Mouse (Mus musculus) stomach, adult 2 months (tissue): ENCODE measurements around the gene Ube2m. TPM values are rescaled to one million over a fixed set of nuclear protein-coding genes. Genes with fewer than 3 reads are reported as not detected.

Source experiments
- polyA plus RNA-seq: library from polyadenylated mRNA; depleted of rRNA; stranded (reverse); fragments of >200 nt; gene quantifications from 2 replicates; pipeline ENCODE4 v1.2.3, GENCODE M21; 2012; rRNA removed

Ube2m gene
- polyA plus RNA-seq = 50.8 and 68.7 TPM in 2 replicates

DNA sequence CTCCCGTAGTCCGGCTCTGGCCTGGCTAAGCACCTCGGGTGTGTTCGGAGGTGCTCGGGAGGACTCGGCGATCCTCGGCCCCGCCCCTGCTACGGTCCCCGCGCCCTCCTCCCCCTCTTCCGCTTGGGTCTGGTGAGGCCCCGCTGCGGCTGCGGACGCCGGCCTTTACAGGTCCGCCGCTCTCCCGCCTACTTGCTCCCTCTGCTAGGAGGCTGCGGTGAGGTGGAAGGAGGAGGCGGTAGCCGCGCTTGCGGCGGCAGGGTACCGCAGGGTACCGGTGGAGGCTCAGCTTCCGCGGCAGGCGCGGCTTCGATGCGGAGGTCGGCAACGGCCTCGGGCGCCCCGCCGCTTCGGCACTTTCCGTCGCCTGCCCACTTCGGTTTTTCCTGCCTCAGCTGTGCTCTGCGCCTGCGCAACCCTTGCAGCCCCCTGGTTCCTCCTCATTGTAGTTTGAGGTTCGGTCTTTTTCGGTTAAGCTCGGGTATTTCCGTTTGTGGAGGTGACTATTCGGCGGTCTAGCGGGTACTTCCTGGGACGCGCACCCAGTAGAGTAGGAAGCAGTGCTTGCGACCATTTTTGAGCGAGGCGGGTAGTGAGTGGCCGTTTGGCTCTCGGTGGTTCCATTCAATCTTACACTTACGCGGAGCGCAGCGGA is at the start of gene Ube2m:
Gene Ube2m (minus strand): TSS at position 375 of the 655 bp plus-strand sequence.

DNA sequence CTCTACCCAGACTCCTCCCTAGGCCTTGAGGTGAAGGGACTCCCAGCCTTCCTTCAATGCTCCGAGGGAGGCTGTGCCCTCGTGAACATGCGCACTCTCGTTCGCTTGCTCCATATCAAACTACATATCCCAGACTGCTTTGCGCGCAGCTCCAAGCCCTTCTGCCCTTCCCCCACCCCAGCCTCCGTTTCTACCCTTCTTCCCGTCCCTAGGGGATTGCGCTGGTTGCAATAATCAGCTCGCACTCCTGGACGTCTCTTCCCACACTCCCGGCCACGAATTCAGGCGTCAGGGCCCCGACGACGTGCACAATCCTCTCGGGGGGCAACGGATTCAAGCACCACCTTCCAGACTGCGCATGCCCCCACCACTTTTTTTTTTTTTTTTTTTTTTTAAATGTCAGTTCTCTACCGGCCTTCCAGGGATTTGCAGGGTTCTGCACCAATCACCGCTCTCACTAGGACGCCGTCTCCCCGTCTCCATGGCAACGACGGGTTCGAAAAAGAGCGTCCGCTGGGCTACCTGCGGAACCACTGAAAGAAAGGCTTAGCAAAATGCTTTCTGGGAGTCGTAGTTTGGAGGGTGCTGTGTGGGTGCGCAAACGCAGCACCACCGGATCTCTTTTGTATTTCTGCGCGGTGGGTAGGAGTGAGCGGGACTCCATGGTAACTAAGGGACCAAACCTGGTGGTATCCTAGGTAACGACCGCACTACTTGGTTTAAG is 16.4 kb upstream of the Ube2m start, which contains the start of gene Mzf1:
Gene Mzf1 (minus strand): TSS at position 478 of the 724 bp plus-strand sequence.

DNA sequence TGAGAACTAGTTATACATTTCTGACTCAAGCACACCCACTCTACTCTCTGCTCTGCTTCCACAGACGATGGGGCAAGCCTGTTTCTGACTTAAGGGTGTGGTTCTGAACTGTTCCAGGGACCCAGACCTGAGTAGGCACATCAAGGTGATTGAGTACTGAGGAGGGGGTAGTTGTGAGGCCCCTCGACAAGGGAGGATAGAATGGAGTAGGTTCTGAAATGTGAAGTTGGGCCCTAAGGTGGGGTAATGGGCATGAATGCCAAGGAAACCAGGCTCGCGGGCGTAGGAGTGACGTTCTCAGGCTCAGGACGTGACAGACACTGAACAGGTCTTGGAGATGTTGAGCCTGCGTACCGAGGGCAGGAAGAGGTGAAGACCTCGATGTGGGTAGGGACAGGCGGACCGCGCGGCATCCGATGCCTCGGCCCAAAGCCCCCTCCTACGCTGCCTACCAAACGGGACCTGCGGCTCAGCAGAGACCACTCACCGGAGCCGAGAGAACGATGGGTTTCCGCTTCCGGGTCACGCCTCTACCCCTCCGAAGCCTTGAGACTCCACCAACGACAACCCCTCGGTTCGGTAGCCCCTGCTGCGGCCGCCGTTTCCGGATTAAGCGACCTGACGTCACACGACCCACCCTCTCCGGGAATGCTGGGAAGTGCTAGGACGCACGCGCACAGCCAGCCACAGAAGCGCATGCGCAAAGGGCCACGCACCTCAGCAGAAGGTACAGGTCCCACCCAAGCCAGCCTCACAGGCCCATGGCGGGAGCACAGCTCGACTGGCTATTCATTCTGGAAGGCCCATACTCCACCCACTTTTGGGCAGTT is 3.7 kb downstream of the Ube2m start, which contains the start of gene Chmp2a:
Gene Chmp2a (minus strand): TSS at position 660 of the 830 bp plus-strand sequence.

DNA sequence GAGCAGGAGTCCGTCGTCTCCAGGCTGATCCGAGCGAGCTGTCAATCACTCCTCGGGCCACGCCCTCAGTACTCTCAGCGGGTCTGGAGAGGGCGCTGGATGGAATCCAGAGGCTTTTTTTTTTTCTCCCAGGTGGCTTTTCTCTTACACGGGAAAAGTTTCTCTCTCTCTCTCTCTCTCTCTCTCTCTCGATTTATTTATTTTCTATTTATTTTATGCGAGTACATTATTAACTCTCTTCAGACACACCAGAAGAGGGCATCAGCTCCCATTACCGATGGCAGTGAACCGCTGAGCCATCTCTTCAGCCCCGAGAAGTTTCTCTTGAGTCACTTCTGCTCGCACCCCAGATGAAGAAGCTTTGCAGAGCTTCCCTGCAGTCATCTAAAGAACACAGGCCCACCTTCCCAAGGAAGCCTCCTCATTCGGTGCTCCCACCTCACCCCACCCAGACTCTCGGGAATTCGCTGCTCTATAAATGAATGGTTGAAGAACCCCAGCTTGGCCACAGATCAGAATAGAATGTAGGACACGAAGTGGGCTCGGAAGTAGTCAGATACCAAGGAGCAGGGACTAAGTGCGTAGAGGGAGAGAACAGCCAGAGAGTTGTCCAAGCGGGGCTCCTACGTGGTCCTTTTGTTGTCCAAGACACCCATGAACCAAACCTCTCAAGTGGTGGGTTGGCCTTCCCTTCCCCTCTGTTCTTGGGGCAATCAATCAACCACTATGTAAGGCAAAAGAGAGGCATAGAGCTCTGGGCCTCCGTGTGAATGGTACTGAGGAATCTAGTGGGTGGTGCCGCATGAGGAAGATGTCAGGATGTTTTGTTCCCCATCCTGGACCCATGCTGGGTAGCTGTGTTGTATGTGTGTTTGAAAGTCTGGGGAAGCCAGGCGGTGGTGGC is 27.8 kb downstream of the Ube2m start, which contains the start of gene Zbtb45:
Gene Zbtb45 (minus strand): TSS at position 30 of the 904 bp plus-strand sequence.

DNA sequence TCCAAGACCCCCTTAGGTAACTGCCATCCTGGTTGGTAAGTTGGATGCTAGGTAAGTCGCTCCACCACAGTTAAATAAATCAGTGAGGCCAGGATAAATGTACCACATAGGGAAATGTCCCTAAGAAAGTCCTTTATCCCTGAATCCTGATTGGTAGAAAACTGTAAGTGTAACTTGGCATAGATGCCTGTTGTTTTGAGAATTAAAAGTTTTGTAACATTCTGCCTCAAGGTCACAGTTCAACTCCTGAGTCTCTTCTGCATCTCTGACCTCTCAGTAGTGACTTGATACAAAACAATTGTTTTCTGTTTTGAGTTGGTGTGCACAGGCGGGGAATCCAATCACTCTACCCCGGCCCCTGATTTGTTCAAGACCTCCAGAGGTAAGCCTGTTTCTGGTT is 39.2 kb downstream of the Ube2m start, which contains the start of gene Trim28:
Gene Trim28 (plus strand): TSS at position 264 of the 400 bp plus-strand sequence.

DNA sequence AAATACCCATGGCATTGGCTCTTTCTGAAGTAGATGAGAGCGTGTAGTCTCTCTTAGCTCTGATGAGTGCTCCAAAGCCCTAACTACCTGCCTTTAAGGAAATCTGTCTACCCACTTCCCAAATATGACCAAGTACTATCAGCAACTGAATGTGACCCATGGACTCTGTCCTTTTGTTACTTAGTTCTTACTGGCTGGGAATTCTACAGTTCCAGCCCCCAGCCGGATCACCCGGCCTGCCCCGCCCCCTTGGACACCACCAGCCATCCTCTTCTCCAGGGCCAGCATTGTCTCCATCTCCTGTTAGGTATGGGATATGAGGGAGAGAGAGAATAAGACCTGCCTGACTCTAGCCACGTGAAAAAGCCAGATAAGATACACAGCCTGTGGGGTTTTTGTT is 40.0 kb downstream of the Ube2m start, which contains the start of gene Slc27a5:
Gene Slc27a5 (minus strand): TSS at position 140 of the 400 bp plus-strand sequence.

Other genes starting within 250 kb of the Ube2m start
- gene Zscan18, start 234.6 kb downstream of the Ube2m start, polyA plus RNA-seq = 0.01 and 0.14 TPM in 2 replicates
- 0.03 and 0.14 TPM in 2 replicates for gene Zfp329, start 219.4 kb downstream of the Ube2m start, polyA plus RNA-seq
- 3.0 and 4.1 TPM in 2 replicates for gene Zfp110, start 203.5 kb downstream of the Ube2m start, polyA plus RNA-seq
- gene Zfp128, start 157.1 kb downstream of the Ube2m start, polyA plus RNA-seq = 0.08 and 0.09 TPM in 2 replicates
- 3.3 and 4.5 TPM in 2 replicates for gene Zscan22, start 140.5 kb downstream of the Ube2m start, polyA plus RNA-seq
- gene Rps5, start 116.0 kb downstream of the Ube2m start, polyA plus RNA-seq = 722 and 906 TPM in 2 replicates
- gene Rnf225, start 110.9 kb downstream of the Ube2m start, polyA plus RNA-seq = 4.4 and 15.1 TPM in 2 replicates
- gene Zfp324, start 72.4 kb downstream of the Ube2m start, polyA plus RNA-seq = 2.7 and 3.2 TPM in 2 replicates
- 1.7 and 2.2 TPM in 2 replicates for gene Zfp446, start 60.4 kb downstream of the Ube2m start, polyA plus RNA-seq
- 0.25 and 0.30 TPM in 2 replicates for gene Slc27a5, start 40.1 kb downstream of the Ube2m start, polyA plus RNA-seq
- gene Trim28, start 39.2 kb downstream of the Ube2m start, polyA plus RNA-seq = 112 and 127 TPM in 2 replicates
- 13.1 and 16.8 TPM in 2 replicates for gene Zbtb45, start 28.2 kb downstream of the Ube2m start, polyA plus RNA-seq
- 26.8 and 30.0 TPM in 2 replicates for gene Chmp2a, start 3.5 kb downstream of the Ube2m start, polyA plus RNA-seq
- 0.90 and 1.4 TPM in 2 replicates for gene Mzf1, start 16.5 kb upstream of the Ube2m start, polyA plus RNA-seq
- gene Vmn1r85, start 56.9 kb upstream of the Ube2m start, polyA plus RNA-seq = not detected in 2 replicates
- gene Vmn1r86, start 81.6 kb upstream of the Ube2m start, polyA plus RNA-seq = not detected in 2 replicates
- gene Vmn1r87, start 101.9 kb upstream of the Ube2m start, polyA plus RNA-seq = not detected in 2 replicates
- not detected in 2 replicates for gene Vmn1r88, start 121.3 kb upstream of the Ube2m start, polyA plus RNA-seq
- not detected in 2 replicates for gene Vmn1r89, start 174.7 kb upstream of the Ube2m start, polyA plus RNA-seq
- 3.1 and 4.0 TPM in 2 replicates for gene Lig1, start 239.0 kb upstream of the Ube2m start, polyA plus RNA-seq
- gene Zswim9, start 240.4 kb upstream of the Ube2m start, polyA plus RNA-seq = 1.1 and 1.8 TPM in 2 replicates